Mouse (Mus musculus): ENCODE measurements around the gene Zbed5. TPM values are rescaled to one million over a fixed set of nuclear protein-coding genes. Genes with fewer than 3 reads are reported as not detected.

The Zbed5 gene
- polyA plus RNA-seq (2017; shearing (Covaris generic)), result 1 to 10 TPM in 1 of 2 experiments, under 1 TPM in 1; 0.63 to 3.4 TPM

GRCm38 (mm10) chr5:129895198-129896088 lies at the start of gene Zbed5:
Zbed5 (plus strand) TSS chr5:129895723.

GRCm38 (mm10) chr5:129846752-129847557 lies 48.6 kb upstream of the Zbed5 start, which contains the start of gene Sumf2:
Sumf2 (plus strand) TSS chr5:129846986.

GRCm38 (mm10) chr5:129886911-129887636 lies 8.4 kb upstream of the Zbed5 start, which contains the start of gene Chchd2:
Chchd2 (minus strand) TSS chr5:129887470.

GRCm38 (mm10) chr5:129898449-129898848 lies 2.9 kb downstream of the Zbed5 start, which contains the start of gene Phkg1:
Phkg1 (minus strand) TSS chr5:129898549.

GRCm38 (mm10) chr5:129908242-129908965 lies 12.9 kb downstream of the Zbed5 start, which contains the start of gene Nupr1l:
Nupr1l (plus strand) TSS chr5:129908540.

GRCm38 (mm10) chr5:129941495-129942045 lies 46.0 kb downstream of the Zbed5 start, which contains the start of gene Vkorc1l1:
Vkorc1l1 (plus strand) TSS chr5:129941970.

Other genes with a start within 250 kb of the Zbed5 start
- 1 to 10 TPM; 2.1 to 4.5 TPM for gene Zfp11, start 225.6 kb upstream of the Zbed5 start, polyA plus RNA-seq (2017; shearing (Covaris generic))
- gene Sept14, start 187.2 kb upstream of the Zbed5 start, polyA plus RNA-seq (2017; shearing (Covaris generic)), result under 1 TPM in 1 of 2 experiments, not detected in 1; 0.14 TPM
- 100 to 1,000 TPM; 102 to 133 TPM for gene Mrps17, start 180.2 kb upstream of the Zbed5 start, polyA plus RNA-seq (2017; shearing (Covaris generic))
- 10 to 100 TPM; 28.5 to 40.0 TPM for gene Nipsnap2, start 170.7 kb upstream of the Zbed5 start, polyA plus RNA-seq (2017; shearing (Covaris generic))
- gene Psph, start 108.3 kb upstream of the Zbed5 start, polyA plus RNA-seq (2017; shearing (Covaris generic)), result 10 to 100 TPM; 78.7 to 83.7 TPM
- gene Sumf2, start 48.7 kb upstream of the Zbed5 start, polyA plus RNA-seq (2017; shearing (Covaris generic)), result 10 to 100 TPM; 16.9 to 17.5 TPM
- 100 to 1,000 TPM; 554 to 582 TPM for gene Chchd2, start 8.3 kb upstream of the Zbed5 start, polyA plus RNA-seq (2017; shearing (Covaris generic))
- gene Phkg1, start 2.8 kb downstream of the Zbed5 start, polyA plus RNA-seq (2017; shearing (Covaris generic)), result under 1 TPM; 0.16 to 0.22 TPM
- under 1 TPM; 0.29 to 0.47 TPM for gene Nupr1l, start 12.8 kb downstream of the Zbed5 start, polyA plus RNA-seq (2017; shearing (Covaris generic))
- gene Vkorc1l1, start 46.2 kb downstream of the Zbed5 start, polyA plus RNA-seq (2017; shearing (Covaris generic)), result 10 to 100 TPM; 11.7 to 14.8 TPM
- 10 to 100 TPM; 50.3 to 50.8 TPM for gene Gusb, start 107.3 kb downstream of the Zbed5 start, polyA plus RNA-seq (2017; shearing (Covaris generic))
- 10 to 100 TPM; 70.2 to 74.9 TPM for gene Asl, start 133.5 kb downstream of the Zbed5 start, polyA plus RNA-seq (2017; shearing (Covaris generic))
- 10 to 100 TPM; 41.4 to 45.8 TPM for gene Crcp, start 133.6 kb downstream of the Zbed5 start, polyA plus RNA-seq (2017; shearing (Covaris generic))
- gene Tpst1, start 177.6 kb downstream of the Zbed5 start, polyA plus RNA-seq (2017; shearing (Covaris generic)), result 1 to 10 TPM; 7.5 to 9.6 TPM
- 1 to 10 TPM; 3.6 to 4.7 TPM for gene Kctd7, start 249.1 kb downstream of the Zbed5 start, polyA plus RNA-seq (2017; shearing (Covaris generic))

Measured in activated CD4-positive, CD25-positive, alpha-beta regulatory T cell (primary cell).